Mouse (Mus musculus) embryonic stem cell, embryonic (primary cell): ENCODE measurements around the gene Ptges2.

Experiments used
- CTCF ChIA-PET, 4 experiments: fragments of 300-600 bp in 2 of 4; fragments of 350-600 bp in 2 of 4; sonication (Branson Sonifier 250); formaldehyde crosslinking; loops; one replicate each; lab custom pipeline; 2022; ENCODE audit warnings: inconsistent platforms in 2 of 4; lab: Charles Lee
- POLR2A ChIA-PET, 4 experiments: fragments of 300-600 bp in 2 of 4; fragments of 350-600 bp in 2 of 4; sonication (Branson Sonifier 250); formaldehyde crosslinking; loops; one replicate each; lab custom pipeline; 2022; ENCODE audit warnings: antibody characterized with exemption in 4 of 4, inconsistent platforms in 1 of 4; lab: Charles Lee

The Ptges2 gene

DNA sequence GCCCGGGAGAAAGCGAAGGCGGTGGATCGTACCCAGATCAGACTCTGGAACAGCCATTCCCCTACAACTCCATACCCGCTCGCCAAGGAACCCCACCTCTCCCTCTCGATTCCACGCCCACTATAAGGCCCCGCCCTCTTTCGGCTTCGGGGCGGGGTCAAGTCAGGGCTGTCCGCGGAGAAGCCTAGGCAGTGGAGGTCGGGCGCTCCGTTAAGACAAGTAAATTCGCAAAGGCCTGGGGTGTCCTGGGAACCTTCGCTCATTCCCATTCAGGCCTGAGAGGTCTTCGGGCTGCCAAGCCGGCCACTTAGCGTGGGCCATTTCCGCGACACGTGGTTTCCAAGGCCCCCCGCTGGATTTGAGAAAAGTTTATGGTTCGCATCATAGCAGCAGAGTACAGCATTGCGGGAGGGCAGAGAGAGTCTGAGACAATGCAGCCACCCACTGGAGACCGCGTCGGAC is at the start of gene Ptges2:
Ptges2 (plus strand) TSS at position 413 of the 462 bp plus-strand sequence.
- ChIA-PET POLR2A (interaction anchor here in 2 of 4 experiments (1.0 to 1.5 kb wide), 5 partner anchors 11 to 262 kb away, joined by 3 to 4 read pairs (median 3); no protein-coding TSS in a partner anchor), CTCF (interaction anchor here in 3 of 4 experiments (0.5 to 1.3 kb wide), 4 partner anchors 9 to 14 kb away, joined by 3 to 5 read pairs (median 4); partner anchors contain the start of gene 1110008P14Rik (in 1 of the 3))

GRCm38 (mm10) chr2:32347019-32347418 is 48.7 kb upstream of the Ptges2 start:
- CTCF ChIA-PET = no interaction called here

DNA sequence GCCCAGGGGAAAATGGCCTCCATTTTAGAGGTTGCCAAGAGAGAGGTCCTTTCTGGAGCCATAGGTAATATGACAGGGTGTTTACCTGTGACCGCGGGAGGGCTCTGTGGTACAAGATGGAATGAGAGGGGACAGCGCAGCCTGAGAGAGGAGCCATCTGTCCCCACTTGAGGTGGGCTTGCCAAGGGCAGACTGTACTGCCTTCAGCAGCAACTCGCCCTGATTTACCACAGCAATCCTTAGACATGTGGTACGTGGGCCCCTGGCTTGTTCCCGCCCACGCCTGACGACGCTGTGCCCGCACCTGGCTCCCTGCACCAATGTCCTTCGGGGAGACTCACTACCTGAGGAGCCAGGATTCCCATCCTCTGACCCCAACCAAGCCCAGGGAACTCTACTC is 47.4 kb upstream of the Ptges2 start:
- POLR2A ChIA-PET = interaction anchor here in 2 of 4 experiments (1.1 to 1.8 kb wide), 4 partner anchors 8 to 147 kb away, joined by 3 to 4 read pairs (median 4); no protein-coding TSS in a partner anchor
- CTCF ChIA-PET = interaction anchor here in 1 of 4 experiments (1.0 kb wide), 1 partner anchor 56 kb away, joined by 3 read pairs; no protein-coding TSS in a partner anchor

More at GRCm38 (mm10) chr2:32347019-32347418, 48.7 kb upstream of the Ptges2 start:
- POLR2A ChIA-PET = interaction anchor here in 1 of 4 experiments (0.6 kb wide), 1 partner anchor 338 kb away, joined by 3 read pairs; no protein-coding TSS in a partner anchor

- POLR2A ChIA-PET = interaction anchor here in 3 of 4 experiments (1.0 to 2.5 kb wide), 9 partner anchors 9 to 175 kb away, joined by 3 to 7 read pairs (median 4); partner anchors contain the start of gene Swi5 (in 1 of the 3)
- CTCF ChIA-PET = interaction anchor here (0.6 to 1.3 kb wide), 6 partner anchors 11 to 545 kb away, joined by 3 to 6 read pairs (median 3); no protein-coding TSS in a partner anchor
Observed at GRCm38 (mm10) chr2:32349625-32350255, 46.0 kb upstream of the Ptges2 start.

- CTCF ChIA-PET = interaction anchor here in 3 of 4 experiments (0.6 to 1.8 kb wide), 9 partner anchors 10 to 436 kb away, joined by 3 to 6 read pairs (median 3); no protein-coding TSS in a partner anchor
- POLR2A ChIA-PET = interaction anchor here in 3 of 4 experiments (0.7 to 2.5 kb wide), 9 partner anchors 8 to 354 kb away, joined by 3 to 7 read pairs (median 4); partner anchors contain the start of genes 1110008P14Rik (in 1 of the 3) and Swi5 (in 1 of the 3)
Observed at GRCm38 (mm10) chr2:32350471-32351051, 45.1 kb upstream of the Ptges2 start.

DNA sequence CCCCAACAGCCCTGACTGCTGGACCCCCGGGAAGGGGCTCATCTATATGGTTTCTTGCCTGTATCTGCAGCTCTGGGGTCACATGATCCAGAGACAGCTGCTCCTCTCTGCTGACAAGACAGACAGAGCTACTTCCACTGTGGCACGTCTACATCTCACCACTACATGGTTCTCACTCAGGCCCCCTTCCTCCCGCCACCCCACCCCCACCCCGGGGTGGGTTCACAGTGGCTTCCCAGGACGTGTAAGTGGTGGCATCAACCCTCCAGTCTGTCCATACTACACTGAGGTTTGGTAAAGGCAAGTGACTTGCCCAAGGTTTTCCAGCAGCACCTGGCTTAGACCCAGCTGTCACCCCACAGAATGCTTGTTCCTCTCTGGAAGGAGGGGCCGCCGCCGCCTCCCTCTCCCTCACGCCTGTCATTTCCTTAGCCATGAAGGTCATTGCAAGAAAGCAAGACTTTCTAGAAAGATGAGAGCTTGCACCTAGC is 44.2 kb upstream of the Ptges2 start:
- ChIA-PET POLR2A (interaction anchor here in 3 of 4 experiments (0.8 to 2.5 kb wide), 7 partner anchors 9 to 177 kb away, joined by 3 to 7 read pairs (median 4); partner anchors contain the start of genes 1110008P14Rik (in 2 of the 3) and Swi5 (in 1 of the 3)), CTCF (interaction anchor here in 2 of 4 experiments (1.1 to 1.8 kb wide), 4 partner anchors 9 to 91 kb away, joined by 3 to 9 read pairs (median 4); no protein-coding TSS in a partner anchor)

DNA sequence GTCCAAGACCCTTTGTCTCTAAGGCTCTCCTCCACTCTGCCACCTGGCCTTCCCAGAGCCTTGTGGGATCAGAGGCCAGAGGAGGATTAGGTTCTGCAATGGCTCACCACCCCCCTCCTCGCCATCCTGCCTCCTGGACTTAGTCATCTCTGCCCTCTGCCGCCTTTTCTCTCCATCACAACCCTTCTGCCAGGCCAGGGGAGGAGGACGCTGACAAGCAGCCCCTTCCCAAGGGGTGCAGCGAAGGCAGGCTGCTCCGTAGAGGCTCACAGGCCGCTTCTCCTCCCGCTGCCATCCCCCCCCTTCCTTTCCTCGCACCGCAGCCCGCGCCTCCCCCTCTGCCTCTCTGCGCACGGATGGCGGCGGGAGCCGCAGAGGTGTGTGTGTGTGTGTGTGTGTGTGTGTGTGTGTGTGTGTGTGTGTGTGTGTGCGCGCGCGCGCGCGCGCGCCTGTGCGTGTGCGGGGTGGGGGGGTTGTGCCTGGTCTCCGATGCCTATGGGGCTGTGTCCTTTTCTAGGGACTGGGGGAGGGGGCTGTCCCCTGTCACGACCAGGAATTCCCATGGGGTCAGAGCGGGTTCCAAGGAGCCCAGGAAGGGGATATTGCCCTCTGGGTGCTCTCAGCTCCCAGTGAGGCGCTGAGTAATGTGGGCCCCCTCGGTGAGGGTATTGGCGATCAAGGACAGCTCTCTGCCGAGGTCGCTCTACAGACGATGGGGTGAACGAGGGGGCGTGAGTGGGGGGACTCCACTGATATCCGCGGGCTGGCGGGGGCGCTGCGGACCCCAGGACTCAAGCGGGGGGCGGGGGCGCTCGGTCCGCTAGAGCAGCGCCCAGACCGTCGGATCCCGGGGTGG is 43.3 kb upstream of the Ptges2 start, which contains the start of gene Ciz1:
Ciz1 (plus strand) TSS at position 177 of the 856 bp plus-strand sequence.
- ChIA-PET POLR2A (interaction anchor here in 3 of 4 experiments (0.8 to 2.5 kb wide), 6 partner anchors 8 to 177 kb away, joined by 3 to 7 read pairs (median 4); partner anchors contain the start of gene 1110008P14Rik (in 1 of the 3)), CTCF (interaction anchor here (0.6 to 2.3 kb wide), 19 partner anchors 9 to 386 kb away, joined by 3 to 9 read pairs (median 4); partner anchors contain the start of gene 1110008P14Rik (in 1 of the 4))

DNA sequence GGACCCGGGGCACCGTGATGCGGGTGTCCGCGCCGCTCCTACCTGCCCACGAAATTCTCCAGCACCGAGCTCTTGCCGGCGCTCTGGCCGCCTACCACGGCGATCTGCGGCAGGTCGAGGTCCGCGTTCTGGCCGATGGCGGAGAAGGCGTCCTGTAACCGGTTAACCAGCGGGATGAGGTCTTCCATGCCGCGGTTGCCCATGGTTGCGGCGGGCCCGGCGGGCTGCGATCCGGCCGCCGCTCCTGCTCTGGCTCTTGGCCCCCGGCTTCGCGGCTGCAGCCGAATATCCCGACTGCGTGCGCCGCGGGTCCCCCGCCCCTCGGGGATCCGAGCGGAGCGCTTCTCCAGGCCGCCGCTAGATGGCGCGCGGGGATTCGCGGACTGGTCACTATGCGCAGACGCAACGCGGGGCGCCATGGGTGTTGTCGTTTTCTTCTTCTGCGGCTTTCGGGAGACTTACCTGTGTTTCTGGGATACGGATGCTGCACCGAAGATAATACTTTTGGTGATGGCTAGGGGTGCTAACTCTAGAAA is 42.6 kb upstream of the Ptges2 start, which contains the start of gene Dnm1:
Dnm1 (minus strand) TSS at position 332 of the 536 bp plus-strand sequence.
- POLR2A ChIA-PET = interaction anchor here in 2 of 4 experiments (0.8 to 1.7 kb wide), 3 partner anchors 10 to 14 kb away, joined by 4 to 7 read pairs (median 4); no protein-coding TSS in a partner anchor
- CTCF ChIA-PET = interaction anchor here (0.6 to 2.3 kb wide), 18 partner anchors 9 to 219 kb away, joined by 3 to 9 read pairs (median 4); partner anchors contain the start of gene 1110008P14Rik (in 1 of the 4)

DNA sequence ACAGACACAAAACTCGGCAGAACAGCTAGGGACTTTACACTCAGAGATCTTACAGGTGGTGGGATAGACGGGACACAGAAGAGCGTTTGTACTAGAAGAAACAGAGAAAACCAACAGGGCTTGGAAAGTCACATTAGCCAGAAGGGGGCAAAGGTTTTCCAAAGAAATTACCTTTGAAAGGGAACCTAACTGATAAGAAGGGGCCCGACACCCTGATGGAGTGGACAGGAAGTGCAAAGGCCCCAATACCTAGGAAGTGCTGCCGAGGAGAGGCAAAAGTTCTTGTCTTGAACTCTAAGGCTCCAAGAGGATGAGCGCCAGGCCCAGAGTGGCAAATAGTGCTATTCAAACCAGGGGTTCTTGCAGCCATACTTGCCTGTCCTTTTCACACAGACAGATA is 41.9 kb upstream of the Ptges2 start:
- POLR2A ChIA-PET = no interaction called here
- CTCF ChIA-PET = interaction anchor here in 3 of 4 experiments (0.6 to 2.3 kb wide), 10 partner anchors 9 to 220 kb away, joined by 3 to 7 read pairs (median 4); partner anchors contain the start of gene 1110008P14Rik (in 1 of the 3)

DNA sequence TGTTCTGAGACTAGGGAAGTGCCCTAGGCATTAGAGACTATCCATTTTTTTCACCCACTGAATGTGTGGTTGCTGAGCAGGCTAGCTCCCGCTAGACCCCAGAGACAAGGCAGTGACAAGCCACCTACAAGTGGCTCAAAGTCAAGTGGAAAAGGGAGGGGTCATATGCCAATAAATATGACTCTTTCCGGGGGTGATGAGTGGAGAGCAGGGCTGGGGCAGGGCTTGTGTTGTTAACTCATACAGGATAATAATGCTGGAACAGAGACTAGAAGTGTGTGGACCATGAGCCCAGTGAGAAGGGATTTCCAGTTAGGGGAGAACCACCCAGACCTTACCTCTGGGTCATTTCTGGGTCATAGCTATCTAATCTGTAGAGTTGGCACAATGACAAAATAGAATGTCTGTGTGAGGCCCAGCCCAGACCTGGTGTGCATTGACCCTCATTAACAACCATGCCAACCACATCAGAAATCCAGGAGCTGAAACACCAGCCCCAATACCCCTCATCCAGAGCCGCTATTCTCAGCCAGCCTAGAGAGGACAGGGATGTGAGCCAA is 41.3 kb upstream of the Ptges2 start:
- ChIA-PET CTCF (interaction anchor here in 2 of 4 experiments (0.6 to 2.2 kb wide), 10 partner anchors 9 to 158 kb away, joined by 3 to 7 read pairs (median 4); partner anchors contain the start of gene 1110008P14Rik (in 1 of the 2)), POLR2A (interaction anchor here in 2 of 4 experiments (0.5 to 0.8 kb wide), 2 partner anchors 24 to 142 kb away, joined by 3 read pairs; no protein-coding TSS in a partner anchor)

GRCm38 (mm10) chr2:32356216-32356615 is 39.5 kb upstream of the Ptges2 start:
- ChIA-PET CTCF (interaction anchor here in 3 of 4 experiments (0.5 to 3.2 kb wide), 5 partner anchors 48 to 275 kb away, joined by 3 to 15 read pairs (median 4); no protein-coding TSS in a partner anchor), POLR2A (interaction anchor here in 1 of 4 experiments (0.7 kb wide), 1 partner anchor 26 kb away, joined by 3 read pairs; the partner anchor contains the start of gene 1110008P14Rik)

GRCm38 (mm10) chr2:32357710-32358109 is 38.0 kb upstream of the Ptges2 start:
- CTCF ChIA-PET = interaction anchor here (0.6 to 3.2 kb wide), 9 partner anchors 46 to 164 kb away, joined by 3 to 15 read pairs (median 4); partner anchors contain the start of gene Golga2 (in 1 of the 4)
- POLR2A ChIA-PET = interaction anchor here in 2 of 4 experiments (0.7 to 1.6 kb wide), 3 partner anchors 13 to 180 kb away, joined by 3 to 4 read pairs (median 3); partner anchors contain the start of gene 1110008P14Rik (in 1 of the 2)

GRCm38 (mm10) chr2:32358381-32358780 is 37.3 kb upstream of the Ptges2 start:
- POLR2A ChIA-PET = interaction anchor here in 3 of 4 experiments (0.7 to 1.6 kb wide), 5 partner anchors 8 to 179 kb away, joined by 3 to 4 read pairs (median 3); partner anchors contain the start of gene 1110008P14Rik (in 1 of the 3)

DNA sequence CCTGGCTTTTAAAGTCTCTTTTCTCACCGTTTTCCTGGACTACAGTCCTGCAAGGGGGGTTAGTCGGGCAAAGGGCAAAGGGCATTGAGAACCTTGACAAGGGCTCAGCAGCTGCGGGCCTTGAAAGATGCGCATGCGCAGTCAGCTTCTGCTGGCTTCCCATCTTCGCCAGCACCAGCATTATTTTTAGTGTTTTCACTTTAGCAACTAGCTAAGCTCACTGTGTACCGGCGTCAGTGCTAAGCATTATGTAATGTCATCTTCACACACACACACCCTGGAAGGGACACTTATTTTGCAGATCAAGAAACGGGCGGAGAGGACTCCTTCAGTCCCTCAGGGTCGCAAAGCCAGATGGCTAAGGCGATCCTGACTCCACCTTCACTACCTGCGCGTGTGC is 35.0 kb upstream of the Ptges2 start:
- CTCF ChIA-PET = interaction anchor here in 3 of 4 experiments (0.6 to 1.6 kb wide), 9 partner anchors 9 to 348 kb away, joined by 3 to 5 read pairs (median 3); no protein-coding TSS in a partner anchor

More at GRCm38 (mm10) chr2:32358381-32358780, 37.3 kb upstream of the Ptges2 start:
- CTCF ChIA-PET = interaction anchor here (0.5 to 3.2 kb wide), 9 partner anchors 44 to 232 kb away, joined by 3 to 15 read pairs (median 4); partner anchors contain the start of gene Golga2 (in 1 of the 4)

GRCm38 (mm10) chr2:32361437-32361836 is 34.3 kb upstream of the Ptges2 start:
- POLR2A ChIA-PET = interaction anchor here in 2 of 4 experiments (0.7 to 1.7 kb wide), 8 partner anchors 8 to 107 kb away, joined by 3 to 4 read pairs (median 3); partner anchors contain the start of gene 1110008P14Rik (in 2 of the 2)
- CTCF ChIA-PET = interaction anchor here in 3 of 4 experiments (0.6 to 1.6 kb wide), 9 partner anchors 10 to 347 kb away, joined by 3 to 5 read pairs (median 3); partner anchors contain the start of gene 1110008P14Rik (in 1 of the 3)

More for the DNA sequence above, 35.0 kb upstream of the Ptges2 start:
- POLR2A ChIA-PET = interaction anchor here in 3 of 4 experiments (0.5 to 1.8 kb wide), 12 partner anchors 9 to 249 kb away, joined by 3 to 4 read pairs (median 3); partner anchors contain the start of genes 1110008P14Rik (in 2 of the 3) and Ciz1 (in 1 of the 3)
